Mouse (Mus musculus) embryonic facial prominence, embryonic 12.5 days (tissue): ENCODE results near the gene Herpud2. TPM values are rescaled to one million over a fixed set of nuclear protein-coding genes. Genes with fewer than 3 reads are reported as not detected.

Experiments used
- ATAC-seq: fragments of 200-750 bp; cut with Nextera tagmentation; 2 replicates; pipeline ENCODE4 v1.8.0; 2017; ENCODE audit not compliant: insufficient number of reproducible peaks, insufficient read depth, low FRiP score, low TSS enrichment
- H3K27ac ChIP-seq: fragments of 300-500 bp; sonication (generic); 2 replicates; pipeline ENCODE4 v1.5.1; 2016; ENCODE audit warnings: mild to moderate bottlenecking
- H3K27me3 ChIP-seq: fragments of 300-500 bp; sonication (generic); 2 replicates; pipeline ENCODE4 v1.6.1; 2016; ENCODE audit warnings: mild to moderate bottlenecking, moderate library complexity
- H3K36me3 ChIP-seq: fragments of 300-500 bp; sonication (generic); 2 replicates; pipeline ENCODE4 v1.6.1; 2016; ENCODE audit warnings: mild to moderate bottlenecking
- H3K4me1 ChIP-seq: fragments of 300-500 bp; sonication (generic); 2 replicates; pipeline ENCODE4 v1.6.1; 2016
- H3K4me2 ChIP-seq: fragments of 300-500 bp; sonication (generic); replicated peaks from 2 replicates; pipeline ENCODE4 v1.6.1; 2016; ENCODE audit warnings: mild to moderate bottlenecking, moderate library complexity
- H3K4me3 ChIP-seq: fragments of 300-500 bp; sonication (generic); 2 replicates; pipeline ENCODE4 v1.5.1; 2016; ENCODE audit warnings: mild to moderate bottlenecking
- H3K9ac ChIP-seq: fragments of 300-500 bp; sonication (generic); 2 replicates; pipeline ENCODE4 v1.6.1; 2016; ENCODE audit warnings: mild to moderate bottlenecking, moderate library complexity
- H3K9me3 ChIP-seq: fragments of 300-500 bp; sonication (generic); 2 replicates; pipeline ENCODE4 v1.6.1; 2016; ENCODE audit warnings: mild to moderate bottlenecking, moderate library complexity
- WGBS: fragments of 180-500 bp; shearing (Covaris S2); methylation state at CpG from one replicate; pipeline ENCODE4 v1.1.7; 2016; 5-methylcytosine and 5-hydroxymethylcytosine counted together
- polyA plus RNA-seq: library from polyadenylated mRNA; unstranded; fragments of >200 nt; fragmentation: Nextera tagmentation; extraction: Ambion mirVana; gene quantifications from 2 replicates; pipeline ENCODE4 v1.2.1, GENCODE M21; 2016

Herpud2 gene
- 38.9 and 40.3 TPM in 2 replicates for polyA plus RNA-seq

- peak; percentile 99 for ATAC-seq
- Histone ChIP-seq H3K9me3 (no peaks in the 10 kb centered on the region), H3K9ac (peak within 1 kb of the TSS; percentile 96), H3K27me3 (no peaks in the 10 kb centered on the region), H3K27ac (peak within 1 kb of the TSS; percentile 99), H3K4me1 (peaks cover 16% of the 10 kb centered on the region), H3K4me2 (peak within 1 kb of the TSS; percentile 83), H3K4me3 (peak within 1 kb of the TSS; percentile 89), H3K36me3 (no peaks in the 10 kb centered on the region)
- WGBS, result under 1% methylated on average over 37 of the region's 51 CpGs
Measured at GRCm38 (mm10) chr9:25151611-25152241, at the start of gene Herpud2. Gene Herpud2 (minus strand): TSS chr9:25151820.

GRCm38 (mm10) chr9:25200987-25201386, 49.4 kb upstream of the Herpud2 start:
- Histone ChIP-seq H3K4me1 (peaks cover 11% of the 10 kb centered on the region; the same call in 1 of the 2 replicates), H3K36me3 (no peaks in the 10 kb centered on the region), H3K27ac (no peak overlapping the region), H3K4me3 (no peak overlapping the region), H3K9me3 (no peaks in the 10 kb centered on the region), H3K9ac (no peak overlapping the region), H3K27me3 (no peaks in the 10 kb centered on the region), H3K4me2 (no peak overlapping the region)
- no peak for ATAC-seq
- WGBS, result 66% methylated on average over 3 of the region's 3 CpGs

GRCm38 (mm10) chr9:25200148-25200547, 48.5 kb upstream of the Herpud2 start:
- no peak for ATAC-seq
- Histone ChIP-seq H3K27me3 (no peaks in the 10 kb centered on the region), H3K9me3 (no peaks in the 10 kb centered on the region), H3K4me2 (no peak overlapping the region), H3K36me3 (no peaks in the 10 kb centered on the region), H3K4me1 (peaks cover 11% of the 10 kb centered on the region; the same call in 1 of the 2 replicates), H3K27ac (no peak overlapping the region), H3K9ac (no peak overlapping the region), H3K4me3 (no peak overlapping the region)
- 79% methylated on average over 3 of the region's 3 CpGs for WGBS

- Histone ChIP-seq H3K9ac (no peak overlapping the region), H3K36me3 (no peaks in the 10 kb centered on the region), H3K27me3 (no peaks in the 10 kb centered on the region), H3K9me3 (no peaks in the 10 kb centered on the region), H3K4me3 (no peak overlapping the region), H3K4me2 (no peak overlapping the region), H3K27ac (no peak overlapping the region), H3K4me1 (peaks cover 10% of the 10 kb centered on the region; the same call in 1 of the 2 replicates)
- WGBS, result 86% methylated on average over 5 of the region's 5 CpGs
- no peak for ATAC-seq
Measured at GRCm38 (mm10) chr9:25196746-25197145, 45.1 kb upstream of the Herpud2 start.

- no peak for ATAC-seq
- WGBS, result 84% methylated on average over 2 of the region's 2 CpGs
- Histone ChIP-seq H3K4me2 (no peak overlapping the region), H3K9me3 (no peaks in the 10 kb centered on the region), H3K27me3 (no peaks in the 10 kb centered on the region), H3K9ac (no peak overlapping the region), H3K4me3 (no peak overlapping the region), H3K36me3 (no peaks in the 10 kb centered on the region), H3K4me1 (no peaks in the 10 kb centered on the region), H3K27ac (no peak overlapping the region)
Measured at GRCm38 (mm10) chr9:25191612-25192011, 40.0 kb upstream of the Herpud2 start.

GRCm38 (mm10) chr9:25186501-25186900, 34.9 kb upstream of the Herpud2 start:
- 87% methylated on average over 4 of the region's 4 CpGs for WGBS
- no peak overlapping the region for H3K9ac ChIP-seq
- H3K4me1 ChIP-seq, result no peaks in the 10 kb centered on the region
- H3K4me2 ChIP-seq, result no peak overlapping the region
- H3K27me3 ChIP-seq, result no peaks in the 10 kb centered on the region
- no peaks in the 10 kb centered on the region for H3K9me3 ChIP-seq
- no peak for ATAC-seq
- H3K36me3 ChIP-seq, result no peaks in the 10 kb centered on the region
- no peak overlapping the region for H3K4me3 ChIP-seq
- H3K27ac ChIP-seq, result no peak overlapping the region

GRCm38 (mm10) chr9:25185854-25186253, 34.2 kb upstream of the Herpud2 start:
- Histone ChIP-seq H3K27me3 (no peaks in the 10 kb centered on the region), H3K4me3 (no peak overlapping the region), H3K4me2 (no peak overlapping the region), H3K9ac (no peak overlapping the region), H3K4me1 (no peaks in the 10 kb centered on the region), H3K36me3 (no peaks in the 10 kb centered on the region), H3K27ac (no peak overlapping the region), H3K9me3 (no peaks in the 10 kb centered on the region)
- ATAC-seq, result no peak
- WGBS, result 47% methylated on average over 7 of the region's 7 CpGs

GRCm38 (mm10) chr9:25184606-25185005, 33.0 kb upstream of the Herpud2 start:
- Histone ChIP-seq H3K27me3 (no peaks in the 10 kb centered on the region), H3K4me2 (no peak overlapping the region), H3K4me1 (no peaks in the 10 kb centered on the region), H3K9me3 (no peaks in the 10 kb centered on the region), H3K9ac (no peak overlapping the region), H3K27ac (no peak overlapping the region), H3K4me3 (no peak overlapping the region), H3K36me3 (no peaks in the 10 kb centered on the region)
- no peak for ATAC-seq
- WGBS, result 79% methylated on average over 2 of the region's 2 CpGs

GRCm38 (mm10) chr9:25178066-25178465, 26.4 kb upstream of the Herpud2 start:
- no peaks in the 10 kb centered on the region for H3K27me3 ChIP-seq
- no peak overlapping the region for H3K4me2 ChIP-seq
- no peaks in the 10 kb centered on the region for H3K9me3 ChIP-seq
- no peaks in the 10 kb centered on the region for H3K36me3 ChIP-seq
- no peak overlapping the region for H3K9ac ChIP-seq
- 75% methylated on average over 3 of the region's 3 CpGs for WGBS
- H3K4me3 ChIP-seq, result no peak overlapping the region
- peaks cover 5% of the 10 kb centered on the region; the same call in 1 of the 2 replicates for H3K4me1 ChIP-seq
- no peak overlapping the region for H3K27ac ChIP-seq
- ATAC-seq, result no peak

GRCm38 (mm10) chr9:25177201-25177600, 25.6 kb upstream of the Herpud2 start:
- no peak overlapping the region for H3K4me3 ChIP-seq
- no peaks in the 10 kb centered on the region for H3K9me3 ChIP-seq
- no peak overlapping the region for H3K27ac ChIP-seq
- H3K36me3 ChIP-seq, result no peaks in the 10 kb centered on the region
- H3K27me3 ChIP-seq, result no peaks in the 10 kb centered on the region
- H3K4me2 ChIP-seq, result no peak overlapping the region
- 84% methylated on average over 5 of the region's 5 CpGs for WGBS
- ATAC-seq, result no peak
- no peak overlapping the region for H3K9ac ChIP-seq
- H3K4me1 ChIP-seq, result peaks cover 5% of the 10 kb centered on the region; the same call in 1 of the 2 replicates

- ATAC-seq, result no peak
- Histone ChIP-seq H3K4me2 (no peak overlapping the region), H3K27ac (no peak overlapping the region), H3K36me3 (no peaks in the 10 kb centered on the region), H3K9ac (no peak overlapping the region), H3K4me1 (peaks cover 5% of the 10 kb centered on the region; the same call in 1 of the 2 replicates), H3K9me3 (no peaks in the 10 kb centered on the region), H3K27me3 (no peaks in the 10 kb centered on the region), H3K4me3 (no peak overlapping the region)
- WGBS, result 100% methylated on average over 1 of the region's 1 CpGs
Measured at GRCm38 (mm10) chr9:25176562-25176961, 24.9 kb upstream of the Herpud2 start.

GRCm38 (mm10) chr9:25175978-25176377, 24.4 kb upstream of the Herpud2 start:
- Histone ChIP-seq H3K27me3 (no peaks in the 10 kb centered on the region), H3K4me3 (no peak overlapping the region), H3K36me3 (no peaks in the 10 kb centered on the region), H3K4me2 (no peak overlapping the region), H3K27ac (no peak overlapping the region), H3K4me1 (peaks cover 5% of the 10 kb centered on the region; the same call in 1 of the 2 replicates), H3K9me3 (no peaks in the 10 kb centered on the region), H3K9ac (no peak overlapping the region)
- WGBS, result 88% methylated on average over 6 of the region's 6 CpGs
- ATAC-seq, result no peak
